Mouse (Mus musculus) embryonic stem cell, embryonic (primary cell): ENCODE measurements around the gene Tgfb2.

Experiments
- CTCF ChIA-PET, 4 experiments: fragments of 300-600 bp in 2 of 4; fragments of 350-600 bp in 2 of 4; sonication (Branson Sonifier 250); formaldehyde crosslinking; loops; one replicate each; lab custom pipeline; 2022; ENCODE audit warnings: inconsistent platforms in 2 of 4; lab: Charles Lee
- POLR2A ChIA-PET, 4 experiments: fragments of 300-600 bp in 2 of 4; fragments of 350-600 bp in 2 of 4; sonication (Branson Sonifier 250); formaldehyde crosslinking; loops; one replicate each; lab custom pipeline; 2022; ENCODE audit warnings: antibody characterized with exemption in 4 of 4, inconsistent platforms in 1 of 4; lab: Charles Lee

Tgfb2 gene

GRCm38 (mm10) chr1:186676199-186676598 is 29.6 kb downstream of the Tgfb2 start:
- ChIA-PET CTCF (interaction anchor here in 2 of 4 experiments (0.6 kb wide), 2 partner anchors 43 to 415 kb away, joined by 3 read pairs; no protein-coding TSS in a partner anchor), POLR2A (interaction anchor here in 1 of 4 experiments (0.7 kb wide), 1 partner anchor 574 kb away, joined by 3 read pairs; no protein-coding TSS in a partner anchor)

DNA sequence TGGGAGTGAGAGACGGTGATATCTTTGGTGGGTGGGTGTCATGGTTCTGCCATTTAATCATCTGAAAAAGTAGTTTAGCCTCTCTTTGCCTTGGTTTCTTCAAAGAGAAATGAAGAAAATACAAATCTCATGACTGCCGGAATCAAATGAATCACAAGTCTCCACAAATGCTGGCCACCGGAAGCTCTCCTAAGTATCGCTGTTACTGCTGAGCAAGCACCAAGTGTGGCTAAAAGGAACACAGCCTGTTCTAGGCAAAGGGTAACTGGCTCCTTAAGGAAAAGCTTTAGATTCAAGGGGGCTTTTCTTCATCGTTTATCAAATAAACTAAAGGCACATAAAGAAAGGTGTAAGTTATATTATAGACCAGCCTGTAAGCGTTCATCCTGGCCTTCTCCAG is 30.5 kb downstream of the Tgfb2 start:
- ChIA-PET POLR2A (interaction anchor here in 1 of 4 experiments (0.7 kb wide), 1 partner anchor 573 kb away, joined by 3 read pairs; no protein-coding TSS in a partner anchor), CTCF (interaction anchor here in 1 of 4 experiments (0.7 kb wide), 1 partner anchor 46 kb away, joined by 4 read pairs; no protein-coding TSS in a partner anchor)

GRCm38 (mm10) chr1:186674621-186675020 is 31.2 kb downstream of the Tgfb2 start:
- ChIA-PET POLR2A (no interaction called here), CTCF (interaction anchor here in 1 of 4 experiments (0.6 to 0.7 kb wide), 2 partner anchors 35 to 47 kb away, joined by 4 read pairs; no protein-coding TSS in a partner anchor)

GRCm38 (mm10) chr1:186673166-186673565 is 32.6 kb downstream of the Tgfb2 start:
- ChIA-PET CTCF (no interaction called here), POLR2A (no interaction called here)

DNA sequence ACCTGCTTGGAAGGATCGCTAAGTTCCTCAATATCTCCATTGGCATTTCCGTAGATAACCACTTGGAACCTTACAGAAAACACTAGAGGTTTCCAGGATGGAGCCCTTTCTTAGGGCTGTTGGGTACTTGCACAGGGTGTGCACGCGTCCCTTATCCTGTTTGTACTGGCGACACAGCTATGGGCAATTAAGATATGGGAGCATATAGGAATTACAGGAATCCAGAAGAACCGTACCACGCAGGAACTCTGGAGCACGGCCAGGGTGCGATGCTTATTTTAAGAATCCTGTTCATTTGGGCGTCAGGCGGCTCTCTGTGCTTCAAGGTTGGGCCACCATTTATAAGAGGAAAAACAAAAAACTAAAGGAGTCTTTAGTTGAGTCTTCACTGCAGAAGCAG is 42.4 kb downstream of the Tgfb2 start:
- ChIA-PET CTCF (no interaction called here), POLR2A (interaction anchor here in 1 of 4 experiments (0.8 kb wide), 1 partner anchor 84 kb away, joined by 3 read pairs; no protein-coding TSS in a partner anchor)

DNA sequence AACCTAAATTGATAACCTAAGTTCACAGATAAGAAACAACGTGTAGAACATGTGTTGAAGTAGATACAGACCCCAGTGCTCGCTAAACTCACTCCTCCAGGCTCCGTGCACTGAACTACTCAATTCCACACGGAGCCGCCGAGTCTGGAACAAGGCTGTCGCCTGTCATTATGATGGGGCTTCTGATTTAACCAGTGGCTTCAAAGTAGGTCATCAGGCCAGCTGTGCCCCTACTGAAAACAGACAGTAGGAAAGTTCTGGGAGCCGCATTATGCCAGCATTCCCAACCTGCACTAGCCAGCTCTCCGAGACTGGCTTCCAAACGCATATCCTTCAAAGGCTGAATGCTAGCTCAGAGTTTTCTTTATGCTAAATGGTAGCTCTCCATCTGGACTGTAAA is 42.8 kb downstream of the Tgfb2 start:
- ChIA-PET POLR2A (no interaction called here), CTCF (no interaction called here)

DNA sequence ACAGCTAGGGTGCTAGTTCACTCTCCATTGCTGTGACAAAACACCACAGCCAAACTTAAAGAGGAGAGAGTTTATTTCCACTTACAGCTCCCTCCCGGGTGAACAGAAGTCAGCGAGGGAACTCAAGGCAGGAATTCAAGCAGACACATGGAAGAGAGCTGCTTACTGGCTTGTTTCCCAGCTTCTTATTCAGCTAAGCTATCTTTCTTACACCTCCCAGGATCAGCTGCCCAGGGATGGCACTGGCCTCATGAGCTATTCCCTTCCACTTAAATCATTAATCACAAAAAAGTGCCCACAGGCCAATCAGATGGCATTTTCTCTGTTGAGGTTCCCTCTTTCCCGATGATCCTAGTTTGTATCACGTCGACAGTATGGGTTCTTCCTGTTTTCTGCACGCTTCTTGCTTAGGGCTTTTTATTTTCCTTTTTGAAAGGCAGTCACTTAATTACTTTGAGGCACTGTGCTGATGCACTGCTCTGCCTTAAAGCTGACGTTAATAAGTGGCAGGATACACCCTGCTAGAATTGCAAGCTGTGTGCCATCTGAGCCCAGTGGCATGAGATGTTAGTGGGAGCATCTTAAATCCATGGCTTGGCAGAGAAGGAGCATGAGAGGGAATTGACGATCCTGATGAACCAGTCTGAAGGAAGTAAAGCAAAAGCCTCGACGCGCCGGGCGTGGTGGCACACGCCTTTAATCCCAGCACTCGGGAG is 44.4 kb downstream of the Tgfb2 start:
- POLR2A ChIA-PET, result no interaction called here

GRCm38 (mm10) chr1:186658783-186659182 is 47.0 kb downstream of the Tgfb2 start:
- POLR2A ChIA-PET, result interaction anchor here in 1 of 4 experiments (0.6 kb wide), 1 partner anchor 1814 kb away, joined by 3 read pairs; no protein-coding TSS in a partner anchor
- CTCF ChIA-PET, result no interaction called here

More for the DNA sequence above, 44.4 kb downstream of the Tgfb2 start:
- CTCF ChIA-PET, result interaction anchor here in 1 of 4 experiments (0.6 kb wide), 1 partner anchor 90 kb away, joined by 3 read pairs; no protein-coding TSS in a partner anchor

DNA sequence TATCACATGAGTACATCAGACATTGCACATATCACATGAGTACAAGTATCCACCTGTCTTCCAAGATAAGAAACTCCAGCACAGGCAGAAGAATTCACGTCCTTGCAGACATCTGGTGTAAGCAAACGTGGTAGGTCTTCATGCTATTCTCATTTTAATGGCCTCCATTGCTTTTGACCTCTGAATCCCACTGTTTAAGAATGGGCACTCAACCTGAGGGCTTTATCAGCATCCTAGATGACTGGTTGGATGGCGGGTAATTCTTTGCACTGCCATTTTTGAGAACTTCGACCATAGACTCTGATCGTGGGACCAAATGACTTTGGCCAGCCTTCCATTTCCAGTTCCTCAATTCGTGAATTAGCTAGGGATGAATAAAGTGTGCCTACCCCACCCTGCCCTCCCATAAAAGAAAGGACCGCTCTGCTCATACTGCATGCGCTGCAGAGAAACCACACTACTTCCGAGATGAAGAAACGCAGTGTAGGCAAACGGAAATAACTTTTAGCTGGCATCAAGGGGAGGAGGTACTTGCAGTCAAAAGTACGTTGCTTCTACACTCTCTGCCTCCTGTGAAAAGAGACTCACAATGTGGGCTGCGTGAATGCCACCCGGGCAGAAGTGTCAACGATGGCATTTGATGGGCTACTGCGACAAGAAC is 48.1 kb downstream of the Tgfb2 start:
- ChIA-PET CTCF (no interaction called here), POLR2A (interaction anchor here in 1 of 4 experiments (0.6 kb wide), 1 partner anchor 49 kb away, joined by 5 read pairs; no protein-coding TSS in a partner anchor)

- ChIA-PET POLR2A (interaction anchor here in 1 of 4 experiments (0.6 kb wide), 1 partner anchor 1798 kb away, joined by 4 read pairs; no protein-coding TSS in a partner anchor), CTCF (no interaction called here)
Observed at GRCm38 (mm10) chr1:186656732-186657329, 49.0 kb downstream of the Tgfb2 start.

DNA sequence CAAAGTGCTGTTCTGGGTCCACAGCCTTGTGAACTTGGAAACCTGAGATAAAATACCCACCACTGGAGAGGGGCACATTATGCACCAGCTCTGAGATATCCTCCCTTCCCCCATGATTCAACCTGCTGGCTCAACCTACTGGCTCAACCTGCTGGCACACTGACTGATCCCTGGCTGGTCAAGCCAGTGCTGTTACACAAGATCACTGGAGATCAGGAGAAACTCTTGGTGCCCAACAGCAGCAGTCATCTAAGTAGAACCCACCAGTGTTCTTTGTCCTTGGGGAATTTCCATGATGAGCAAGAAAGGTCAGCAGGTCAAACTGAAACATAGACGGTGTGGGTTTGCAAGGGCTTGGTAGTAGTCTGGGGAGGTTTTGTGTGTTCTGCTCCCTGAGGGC is 49.6 kb downstream of the Tgfb2 start:
- CTCF ChIA-PET, result no interaction called here
- POLR2A ChIA-PET, result no interaction called here

DNA sequence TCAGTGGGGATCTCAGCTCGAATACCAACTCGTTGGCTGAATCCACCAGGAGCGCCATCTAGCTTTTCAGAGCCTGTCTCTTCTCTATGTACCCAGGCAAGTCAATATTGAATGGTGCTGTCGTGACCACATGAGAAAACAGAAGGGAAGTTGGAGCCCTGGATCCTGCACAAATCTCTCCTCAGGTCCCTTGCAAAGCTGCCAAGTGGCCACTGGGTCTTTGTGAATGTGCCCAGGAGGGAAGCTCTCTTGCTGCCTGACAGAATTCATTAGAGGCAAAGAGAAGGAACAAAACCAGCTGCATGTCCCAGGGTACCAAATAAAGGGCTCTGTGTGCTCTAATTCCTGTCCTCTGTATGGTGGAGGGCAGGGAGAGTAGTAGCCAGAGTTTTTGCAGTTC is 50.7 kb downstream of the Tgfb2 start:
- POLR2A ChIA-PET, result interaction anchor here in 1 of 4 experiments (0.6 kb wide), 1 partner anchor 20 kb away, joined by 3 read pairs; no protein-coding TSS in a partner anchor
- CTCF ChIA-PET, result interaction anchor here in 1 of 4 experiments (0.5 kb wide), 1 partner anchor 139 kb away, joined by 3 read pairs; no protein-coding TSS in a partner anchor

- ChIA-PET POLR2A (no interaction called here), CTCF (no interaction called here)
Observed at GRCm38 (mm10) chr1:186652208-186652607, 53.6 kb downstream of the Tgfb2 start.

DNA sequence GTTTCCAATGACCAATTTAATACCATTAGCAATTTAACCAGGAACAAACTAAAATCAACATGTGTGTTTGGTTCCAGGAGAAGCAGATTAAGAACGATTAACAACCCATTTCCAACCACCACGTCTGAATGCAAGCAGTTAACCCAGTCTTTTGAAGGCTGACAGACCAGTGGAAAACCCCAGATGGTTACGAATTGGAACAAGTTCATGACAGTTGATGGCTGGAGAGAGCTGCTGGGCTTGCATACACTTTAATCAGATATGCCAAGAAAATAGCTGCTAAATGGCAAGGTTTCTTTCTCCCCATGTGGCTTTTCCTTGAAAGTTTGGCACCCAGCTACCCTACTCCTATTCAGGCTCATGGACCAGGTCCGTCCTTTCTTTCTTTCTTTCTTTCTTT is 55.8 kb downstream of the Tgfb2 start:
- POLR2A ChIA-PET, result no interaction called here

GRCm38 (mm10) chr1:186637304-186638213 is 68.2 kb downstream of the Tgfb2 start:
- POLR2A ChIA-PET, result interaction anchor here in 1 of 4 experiments (0.9 kb wide), 1 partner anchor 600 kb away, joined by 4 read pairs; no protein-coding TSS in a partner anchor
- CTCF ChIA-PET, result no interaction called here

More for the DNA sequence above, 55.8 kb downstream of the Tgfb2 start:
- CTCF ChIA-PET, result no interaction called here

DNA sequence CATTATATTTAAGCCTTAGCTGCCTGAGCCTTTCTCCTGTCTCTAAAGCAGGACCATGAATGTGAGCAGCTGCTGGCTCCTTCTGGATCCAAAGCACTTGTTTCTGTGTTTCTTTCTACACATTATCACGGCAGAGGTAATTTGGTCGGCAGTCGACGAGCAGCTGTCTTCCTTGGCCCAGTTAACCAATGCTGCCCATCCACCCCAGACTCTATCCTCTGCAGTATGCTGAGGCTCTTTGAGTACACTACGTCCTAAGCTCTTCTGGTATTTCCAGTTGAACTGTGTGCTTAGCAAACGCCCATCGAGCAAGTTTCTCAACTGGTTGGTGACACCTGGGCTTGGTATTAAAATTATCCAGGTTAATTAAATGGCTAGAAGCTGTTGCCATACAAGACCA is 70.7 kb downstream of the Tgfb2 start:
- CTCF ChIA-PET, result no interaction called here
- POLR2A ChIA-PET, result interaction anchor here in 1 of 4 experiments (0.6 to 1.3 kb wide), 4 partner anchors 13 to 34 kb away, joined by 3 to 4 read pairs (median 4); no protein-coding TSS in a partner anchor

- ChIA-PET CTCF (no interaction called here), POLR2A (no interaction called here)
Observed at GRCm38 (mm10) chr1:186631457-186631856, 74.3 kb downstream of the Tgfb2 start.

GRCm38 (mm10) chr1:186630971-186631370 is 74.8 kb downstream of the Tgfb2 start:
- ChIA-PET CTCF (no interaction called here), POLR2A (no interaction called here)
